Mouse (Mus musculus): Measurements from ENCODE around the gene Pbx3.

The Pbx3 gene

DNA sequence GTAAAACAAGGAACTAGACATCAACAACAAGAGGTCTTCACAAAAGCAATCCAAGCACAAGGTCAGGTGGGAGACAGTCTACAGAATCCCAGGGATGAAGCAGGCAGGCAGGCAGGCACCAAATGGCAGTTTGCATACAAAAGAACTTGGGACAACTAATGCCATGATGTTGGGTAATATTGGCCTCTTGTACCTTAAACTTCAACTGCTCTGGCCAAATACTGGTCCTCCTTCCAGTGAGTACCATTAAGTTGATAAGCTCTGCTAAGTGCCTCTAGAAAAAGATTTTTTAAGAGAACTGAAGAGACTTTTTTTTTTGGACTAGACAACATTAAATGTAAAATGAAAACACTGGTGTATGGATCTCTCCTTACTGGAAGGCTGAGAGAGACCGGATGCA is 83.2 kb downstream of the Pbx3 start:
- no peak for DNase-seq

DNA sequence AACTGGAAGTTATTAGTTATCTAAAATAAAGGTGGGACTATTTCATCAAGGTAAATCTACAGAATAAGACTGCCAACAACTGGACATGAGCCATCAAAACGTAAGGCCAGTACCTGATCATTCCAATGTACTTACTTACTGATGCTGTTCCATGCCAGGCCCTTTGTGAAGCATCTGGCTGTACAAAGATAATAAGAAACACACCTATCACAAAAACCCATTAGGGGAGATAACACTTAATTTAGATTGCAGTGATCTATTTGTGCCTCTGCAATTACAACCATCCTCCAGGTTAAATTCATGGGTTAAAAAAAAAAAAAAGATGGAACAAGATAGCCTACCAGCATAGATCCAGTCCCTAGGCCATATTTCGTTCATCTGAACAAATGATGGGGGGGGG is 88.7 kb downstream of the Pbx3 start:
- DNase-seq = no peak

DNA sequence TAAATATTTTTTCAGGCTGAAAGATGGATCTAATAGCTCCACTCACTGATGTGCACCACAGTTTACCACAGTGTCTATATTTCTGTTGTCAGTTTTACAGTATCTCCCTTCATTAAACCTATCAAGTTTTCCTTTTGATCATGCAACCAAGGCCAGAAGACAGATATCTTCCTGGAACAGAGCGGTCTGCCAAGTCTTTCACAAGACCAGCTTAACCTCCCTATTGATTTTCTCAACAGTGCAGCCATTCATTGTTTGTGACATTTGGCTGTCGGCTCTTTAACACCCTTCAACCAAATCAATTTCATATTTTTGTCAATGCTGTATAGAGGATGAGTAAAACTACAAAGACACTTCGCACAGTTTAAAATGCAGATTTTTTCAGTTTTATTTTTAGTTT is 91.9 kb downstream of the Pbx3 start:
- no peak for DNase-seq

- DNase-seq = no peak
Observed at GRCm38 (mm10) chr2:34279726-34280125, 93.2 kb downstream of the Pbx3 start.

GRCm38 (mm10) chr2:34275630-34276193 is 97.2 kb downstream of the Pbx3 start:
- DNase-seq = no peak

DNA sequence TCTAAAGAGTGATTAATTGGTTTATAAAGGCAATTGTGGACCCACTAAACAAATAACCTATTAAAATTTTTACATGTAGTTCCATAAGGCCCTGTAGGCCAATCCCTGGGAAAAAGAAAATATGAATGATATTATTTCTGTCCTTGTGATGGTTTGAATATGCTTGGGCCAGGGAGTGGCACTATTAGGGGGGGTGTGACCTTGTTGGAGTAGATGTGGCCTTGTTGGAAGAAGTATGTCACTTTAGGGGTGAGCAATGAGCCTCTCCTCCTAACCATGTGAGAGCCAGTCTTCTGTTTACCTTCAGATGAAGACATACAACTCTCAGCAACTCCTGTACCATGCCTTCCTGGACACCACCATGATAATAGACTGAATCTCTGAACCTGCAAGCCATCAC is 110.9 kb downstream of the Pbx3 start:
- no peak for DNase-seq

DNA sequence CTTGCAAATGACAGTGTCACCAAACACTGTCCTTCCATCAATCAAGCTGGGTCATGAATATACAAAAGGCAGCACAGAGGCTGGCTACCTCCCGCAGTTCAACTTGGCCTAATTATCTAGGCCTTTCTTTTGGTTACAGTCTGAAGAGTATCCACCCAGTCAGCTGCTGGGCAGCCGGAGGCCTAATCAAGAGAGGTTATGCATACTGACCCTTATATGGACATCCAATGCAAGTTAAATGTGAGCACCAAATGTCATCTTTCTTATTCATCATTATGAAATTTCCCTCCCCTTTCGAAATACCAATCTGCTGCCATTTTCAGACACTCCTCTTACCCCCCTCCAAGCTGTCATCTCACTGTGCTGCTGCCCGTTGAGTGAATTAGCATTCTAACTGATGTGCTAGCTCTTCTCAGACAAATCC is 112.3 kb downstream of the Pbx3 start:
- no peak for DNase-seq

DNA sequence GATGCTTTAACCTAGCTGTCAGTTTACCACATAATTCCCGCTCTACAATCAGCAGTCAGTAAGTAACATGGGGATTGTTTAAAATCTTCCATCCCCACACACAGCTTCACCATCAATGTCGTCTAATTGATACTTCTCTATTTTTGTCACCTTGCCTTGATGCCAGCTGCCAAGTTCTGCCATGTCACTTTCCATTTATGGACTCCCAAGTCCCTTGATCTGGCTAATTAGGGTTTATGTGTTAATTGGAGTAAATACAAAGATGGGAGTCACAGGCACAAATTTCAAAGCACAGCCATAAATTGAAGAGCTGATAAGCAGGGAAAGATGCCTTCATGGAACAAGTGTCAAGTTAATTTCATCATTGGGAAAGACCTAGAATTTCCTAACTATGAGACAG is 114.7 kb downstream of the Pbx3 start:
- DNase-seq = no peak

DNA sequence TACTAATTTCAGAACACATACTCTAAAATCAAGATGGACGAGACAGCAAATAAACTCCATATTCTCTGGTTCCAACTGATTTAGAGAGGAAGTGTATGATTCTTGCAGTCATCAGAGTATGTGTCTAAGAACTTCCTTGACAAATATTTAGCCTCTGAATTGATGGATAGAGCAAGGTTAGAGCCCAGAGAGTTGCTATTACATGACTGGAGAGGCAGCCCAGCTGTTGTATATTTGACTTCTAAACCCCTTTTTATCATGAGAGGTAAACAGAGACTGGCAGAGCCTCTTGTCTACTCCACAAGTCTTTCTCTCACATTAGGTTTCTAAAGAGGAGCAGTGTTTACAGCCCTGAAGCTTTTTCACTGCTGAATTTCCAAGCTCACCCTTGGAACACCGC is 115.3 kb downstream of the Pbx3 start:
- DNase-seq = no peak

- no peak for DNase-seq
Observed at GRCm38 (mm10) chr2:34256000-34256553, 116.9 kb downstream of the Pbx3 start.

- DNase-seq = no peak
Observed at GRCm38 (mm10) chr2:34253627-34254026, 119.3 kb downstream of the Pbx3 start.

GRCm38 (mm10) chr2:34253111-34253510 is 119.8 kb downstream of the Pbx3 start:
- DNase-seq = no peak

GRCm38 (mm10) chr2:34252286-34252685 is 120.7 kb downstream of the Pbx3 start:
- DNase-seq = no peak

DNA sequence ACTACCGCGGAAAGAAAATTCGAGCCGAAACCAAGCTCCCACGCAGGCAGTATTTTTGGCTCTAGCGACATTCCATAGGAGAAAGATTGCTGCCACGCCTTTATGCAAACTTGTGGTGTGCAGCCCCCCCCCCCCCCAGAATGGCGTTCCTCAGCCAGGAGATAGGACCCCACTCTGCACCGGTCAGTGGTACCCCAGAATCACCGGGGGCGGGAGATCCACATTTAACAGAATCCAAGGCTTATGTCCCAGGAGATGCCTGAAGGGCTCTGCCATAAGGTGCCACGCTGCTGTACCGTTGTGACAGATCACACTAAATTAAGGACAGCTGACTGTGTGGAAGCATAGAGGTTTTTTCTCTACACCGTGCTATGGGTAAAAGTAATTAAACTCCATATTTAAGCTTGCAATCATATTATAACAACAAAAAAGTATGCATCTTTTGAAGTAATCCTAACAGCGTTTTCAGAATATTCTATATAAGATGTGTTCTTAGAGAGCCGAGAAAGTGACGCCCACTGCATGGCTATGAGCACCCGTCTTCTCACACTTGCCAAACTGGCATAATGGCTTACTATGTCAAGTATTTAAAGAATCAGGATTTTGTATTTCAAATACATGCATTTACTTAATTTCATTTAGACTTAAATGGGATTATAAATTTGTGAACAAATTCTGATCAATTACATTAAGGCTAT is 122.8 kb downstream of the Pbx3 start:
- DNase-seq = no peak

GRCm38 (mm10) chr2:34249141-34249960 is 123.6 kb downstream of the Pbx3 start:
- peak in 1 of 2 experiments; percentile 1 for DNase-seq

GRCm38 (mm10) chr2:34240885-34241284 is 132.1 kb downstream of the Pbx3 start:
- no peak for DNase-seq

DNA sequence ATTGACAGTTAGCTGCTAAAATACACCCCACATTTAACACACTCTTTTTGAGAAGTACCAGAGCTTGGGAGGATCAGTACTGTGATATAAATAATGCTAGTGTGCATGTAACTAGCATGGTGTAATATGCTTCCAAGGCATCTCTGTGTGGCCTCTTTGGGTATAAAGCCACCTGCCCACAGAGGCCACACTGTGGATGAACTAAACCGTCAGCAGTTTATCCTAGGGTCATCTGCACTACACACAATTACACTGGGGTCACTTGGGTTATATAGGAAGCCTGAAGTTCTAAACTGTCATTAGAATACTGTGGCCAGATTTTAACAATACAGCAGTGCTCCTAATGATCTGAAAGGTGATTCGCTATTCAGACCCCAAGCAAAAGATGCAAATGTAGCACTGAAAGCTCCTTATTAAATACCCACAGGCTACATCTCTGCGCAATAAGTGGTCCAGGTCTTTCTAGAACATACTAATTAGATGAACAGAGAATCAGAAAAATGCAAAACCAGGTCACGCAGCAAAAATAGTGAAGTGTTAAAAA is 133.6 kb downstream of the Pbx3 start:
- DNase-seq = no peak

DNA sequence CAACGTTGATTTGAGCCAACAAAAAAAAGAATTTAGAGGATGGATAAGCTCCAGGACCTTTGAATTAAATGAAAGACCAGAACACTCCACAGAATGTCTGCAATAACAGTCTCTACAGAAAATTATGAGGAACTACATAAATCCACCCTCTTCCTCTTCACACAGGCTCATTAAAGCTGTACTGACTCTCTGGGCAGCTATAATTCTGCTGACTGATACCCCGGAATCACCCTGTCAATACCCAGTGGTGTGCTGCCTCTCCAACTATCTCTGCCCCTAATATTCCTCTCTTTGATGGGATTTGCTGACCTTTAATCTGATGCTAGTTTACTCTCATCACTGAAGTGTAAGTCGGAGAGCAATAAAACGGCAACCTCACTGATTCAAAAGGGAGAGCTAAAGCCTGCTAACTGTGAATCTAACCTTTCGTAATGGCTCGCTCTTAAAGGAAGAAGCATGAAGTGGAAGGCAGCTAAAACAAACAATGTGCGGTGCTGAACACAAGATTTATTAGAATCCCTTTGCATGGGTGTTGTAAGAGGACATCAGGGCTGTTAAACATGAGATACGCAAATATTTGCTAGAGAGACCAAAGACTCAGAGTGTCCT is 137.4 kb downstream of the Pbx3 start:
- DNase-seq = no peak

GRCm38 (mm10) chr2:34234274-34234673 is 138.7 kb downstream of the Pbx3 start:
- DNase-seq = no peak

GRCm38 (mm10) chr2:34233271-34233670 is 139.7 kb downstream of the Pbx3 start:
- DNase-seq = no peak

- no peak for DNase-seq
Observed at GRCm38 (mm10) chr2:34227688-34228087, 145.3 kb downstream of the Pbx3 start.

DNA sequence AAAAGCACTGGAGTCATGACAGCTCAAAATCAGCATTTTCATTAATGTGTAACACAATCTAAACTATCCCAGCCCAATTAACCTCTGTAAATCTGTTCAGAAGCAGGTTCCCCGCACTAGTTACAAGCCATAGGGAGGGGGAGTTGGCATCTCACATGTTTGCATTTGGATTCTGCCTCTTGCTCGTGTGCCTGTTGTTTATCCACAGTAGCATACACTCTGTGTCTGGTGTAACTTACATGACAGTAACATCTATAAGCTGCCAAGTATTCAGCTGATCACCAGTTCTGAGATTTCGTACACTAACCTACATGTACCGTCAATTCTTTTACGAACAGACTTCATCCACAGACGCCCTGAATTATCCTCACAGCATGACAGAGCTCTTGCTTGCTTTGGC is 147.5 kb downstream of the Pbx3 start:
- no peak for DNase-seq

DNA sequence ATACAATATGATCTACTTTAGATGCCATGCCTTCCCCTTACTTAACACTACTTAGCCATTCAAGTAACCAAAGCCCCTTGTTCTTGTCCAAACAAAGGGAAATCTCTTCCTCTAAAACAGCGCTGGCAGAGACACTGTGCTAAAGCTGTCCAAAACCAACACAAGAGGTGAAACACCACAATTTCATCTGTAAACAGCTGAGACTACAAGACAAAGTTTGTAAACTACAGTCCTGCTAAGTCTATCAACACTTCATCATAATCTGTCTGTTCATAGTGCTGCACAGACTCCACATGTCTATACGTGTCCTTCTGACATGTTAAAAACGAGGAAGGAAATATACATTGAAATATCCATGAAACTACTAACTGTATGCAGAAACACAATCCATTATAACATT is 151.5 kb downstream of the Pbx3 start:
- no peak for DNase-seq
